Mouse (Mus musculus): ENCODE measurements at regions not wholly inside any gene's neighbourhood (a gene's known extent, or its start where the extent isn't known, plus 50 kb on each side); places are given as distances from the start of the nearest gene placed in this dataset.
"Not testable (repeated sequence)": the region's sequence is repeated elsewhere in the genome, so short reads cannot be mapped to it uniquely, and the experiment has no call there.

DNA sequence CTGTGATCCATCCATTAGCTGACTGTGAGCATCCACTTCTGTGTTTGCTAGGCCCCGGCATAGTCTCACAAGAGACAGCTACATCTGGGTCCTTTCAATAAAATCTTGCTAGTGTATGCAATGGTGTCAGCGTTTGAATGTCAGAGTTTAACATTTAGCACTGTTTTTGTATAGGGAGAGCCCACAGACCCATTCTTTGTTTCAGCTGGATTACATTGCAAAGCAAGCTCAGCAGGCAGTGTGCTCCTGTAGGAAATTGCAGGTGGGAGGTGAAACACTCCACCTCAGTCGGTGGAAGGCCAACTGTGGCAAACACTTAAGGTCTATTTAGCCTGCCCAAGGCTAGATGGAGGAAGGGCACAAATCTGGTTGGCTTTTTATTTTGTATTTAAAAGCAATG, 337.2 kb upstream of the Nova1 start:
- not testable (repeated sequence) for TF ChIP-seq CTCF (IDR thresholded peaks at IDR 0.05; ENCODE audit: low read depth, low read length); POLR2A (IDR thresholded peaks at IDR 0.05; ENCODE audit: borderline replicate concordance, low read depth, low read length)
